Mouse (Mus musculus) bone marrow macrophage, adult 2 months (primary cell): ENCODE measurements around the gene Fam19a5. TPM values are rescaled to one million over a fixed set of nuclear protein-coding genes. Genes with fewer than 3 reads are reported as not detected.

ENCODE experiments used
- H3K27ac ChIP-seq: 2 replicates; pipeline ENCODE4 v1.5.1; 2012; ENCODE audit warnings: low read depth, low read length; ENCODE audit not compliant: insufficient read depth
- H3K4me1 ChIP-seq: 2 replicates; pipeline ENCODE4 v1.6.1; 2012; ENCODE audit warnings: low read length; ENCODE audit not compliant: control insufficient read depth, insufficient read depth
- H3K4me3 ChIP-seq: 2 replicates; pipeline ENCODE4 v1.5.1; 2012; ENCODE audit warnings: mild to moderate bottlenecking, low read length, moderate library complexity; ENCODE audit not compliant: insufficient read depth
- CTCF ChIP-seq: IDR thresholded peaks from 2 replicates; pipeline ENCODE4 v1.5.1; 2012; ENCODE audit warnings: low read depth, mild to moderate bottlenecking, low read length, moderate library complexity
- POLR2A ChIP-seq: IDR thresholded peaks from 2 replicates; pipeline ENCODE4 v1.6.1; 2012; ENCODE audit warnings: mild to moderate bottlenecking, low read depth, low read length, borderline replicate concordance
- polyA plus RNA-seq: library from polyadenylated mRNA; stranded (reverse); fragments of >200 nt; gene quantifications from 2 replicates; pipeline ENCODE4 v1.2.4, GENCODE M21; 2012; ENCODE audit not compliant: missing spikeins, insufficient read depth, insufficient read length

The Fam19a5 gene
- polyA plus RNA-seq, 1 experiment, result not detected

DNA sequence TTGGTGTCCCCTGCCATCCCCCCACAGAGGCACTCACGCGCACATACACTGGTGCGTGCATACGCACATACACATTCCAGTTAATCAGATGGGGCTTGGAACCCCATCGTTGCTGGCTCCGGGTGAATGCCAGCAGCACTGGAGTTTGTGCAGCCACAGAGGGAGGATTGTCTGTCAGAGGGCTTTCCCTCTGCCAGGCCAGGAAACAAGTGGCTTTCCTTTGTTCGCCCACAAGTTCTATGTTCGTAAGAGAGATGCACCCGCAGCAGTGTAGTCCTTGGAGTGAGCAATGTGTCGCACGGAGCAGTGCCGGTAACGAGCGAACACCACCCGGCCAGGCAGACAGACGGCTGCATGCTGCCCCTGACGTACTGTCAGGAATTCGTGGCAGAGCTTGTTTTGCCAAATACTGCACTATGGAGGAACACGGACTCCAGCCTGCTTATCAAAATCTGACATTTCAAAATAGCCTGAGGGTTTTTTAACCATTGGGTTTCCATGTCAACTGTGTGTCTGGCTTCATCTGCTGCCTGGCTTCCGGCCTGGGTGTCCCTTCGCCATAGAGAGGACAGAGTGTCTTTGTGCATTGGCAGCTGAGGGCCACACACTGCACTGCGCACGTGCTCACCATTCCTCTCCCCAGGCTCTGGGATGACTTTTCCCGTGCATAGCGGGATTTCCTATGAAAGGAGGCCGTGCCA, 40.0 kb downstream of the Fam19a5 start:
- H3K27ac ChIP-seq, result no peak overlapping the region
- TF ChIP-seq CTCF (no peak), POLR2A (no peak)
- no peaks in the 10 kb centered on the region for H3K4me1 ChIP-seq
- H3K4me3 ChIP-seq, result no peak overlapping the region

DNA sequence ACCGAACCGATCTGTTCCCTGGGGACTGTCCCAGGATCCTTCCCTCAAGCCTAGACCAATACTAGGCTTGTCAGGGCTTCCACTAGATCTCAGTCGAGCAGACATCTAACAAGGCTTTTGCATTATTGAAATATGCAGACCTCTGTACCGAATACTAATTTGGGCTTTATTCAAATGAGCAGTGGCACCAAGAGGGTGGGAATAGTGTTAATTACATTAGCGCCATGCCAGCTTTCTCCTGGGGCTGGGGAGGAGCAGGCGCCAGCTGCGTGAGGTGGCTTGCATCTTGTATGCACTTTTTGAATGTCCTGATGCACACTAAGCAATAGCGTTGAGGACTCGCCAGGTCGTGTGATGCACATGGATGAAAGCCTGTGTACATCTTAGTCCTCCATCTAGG, 46.9 kb downstream of the Fam19a5 start:
- no peak for TF ChIP-seq CTCF
- no peak for TF ChIP-seq POLR2A
- no peak overlapping the region for H3K4me3 ChIP-seq
- no peaks in the 10 kb centered on the region for H3K4me1 ChIP-seq
- no peak overlapping the region for H3K27ac ChIP-seq

- H3K27ac ChIP-seq, result no peak overlapping the region
- no peak overlapping the region for H3K4me3 ChIP-seq
- TF ChIP-seq CTCF, result no peak
- no peak for TF ChIP-seq POLR2A
- H3K4me1 ChIP-seq, result no peaks in the 10 kb centered on the region
These were observed 52.6 kb downstream of the Fam19a5 start for GRCm38 (mm10) chr15:87596731-87597130.

DNA sequence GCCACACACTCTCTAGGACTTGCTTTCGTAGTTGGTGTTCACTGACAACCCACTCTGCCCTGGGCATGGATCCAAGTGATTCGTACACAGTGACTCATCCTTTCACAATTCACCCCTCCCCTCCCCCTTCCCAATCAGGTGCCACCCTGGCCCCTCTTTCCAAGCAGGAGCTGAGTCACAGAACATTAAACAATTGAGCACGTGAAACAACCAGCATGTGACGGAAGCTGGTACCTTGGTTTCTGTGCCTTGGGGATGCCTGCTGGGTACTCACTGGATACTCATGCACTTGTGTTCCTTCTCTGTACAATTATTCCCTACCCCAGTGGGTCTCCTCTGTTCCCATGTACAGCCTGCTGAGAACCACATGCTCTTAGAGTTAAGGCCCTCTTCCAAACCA, 53.0 kb downstream of the Fam19a5 start:
- TF ChIP-seq CTCF, result no peak
- no peak for TF ChIP-seq POLR2A
- H3K4me1 ChIP-seq, result no peaks in the 10 kb centered on the region
- no peak overlapping the region for H3K4me3 ChIP-seq
- no peak overlapping the region for H3K27ac ChIP-seq

GRCm38 (mm10) chr15:87597766-87598165, 53.7 kb downstream of the Fam19a5 start:
- Histone ChIP-seq H3K27ac (no peak overlapping the region), H3K4me3 (no peak overlapping the region), H3K4me1 (no peaks in the 10 kb centered on the region)
- no peak for TF ChIP-seq CTCF

GRCm38 (mm10) chr15:87598636-87599035, 54.5 kb downstream of the Fam19a5 start:
- Histone ChIP-seq H3K4me3 (no peak overlapping the region), H3K27ac (no peak overlapping the region)

GRCm38 (mm10) chr15:87603316-87603715, 59.2 kb downstream of the Fam19a5 start:
- no peak overlapping the region for H3K4me3 ChIP-seq
- H3K4me1 ChIP-seq, result no peaks in the 10 kb centered on the region
- TF ChIP-seq POLR2A (no peak), CTCF (no peak)
- H3K27ac ChIP-seq, result no peak overlapping the region

More at GRCm38 (mm10) chr15:87598636-87599035, 54.5 kb downstream of the Fam19a5 start:
- no peak for TF ChIP-seq POLR2A
- TF ChIP-seq CTCF, result no peak
- H3K4me1 ChIP-seq, result no peaks in the 10 kb centered on the region

DNA sequence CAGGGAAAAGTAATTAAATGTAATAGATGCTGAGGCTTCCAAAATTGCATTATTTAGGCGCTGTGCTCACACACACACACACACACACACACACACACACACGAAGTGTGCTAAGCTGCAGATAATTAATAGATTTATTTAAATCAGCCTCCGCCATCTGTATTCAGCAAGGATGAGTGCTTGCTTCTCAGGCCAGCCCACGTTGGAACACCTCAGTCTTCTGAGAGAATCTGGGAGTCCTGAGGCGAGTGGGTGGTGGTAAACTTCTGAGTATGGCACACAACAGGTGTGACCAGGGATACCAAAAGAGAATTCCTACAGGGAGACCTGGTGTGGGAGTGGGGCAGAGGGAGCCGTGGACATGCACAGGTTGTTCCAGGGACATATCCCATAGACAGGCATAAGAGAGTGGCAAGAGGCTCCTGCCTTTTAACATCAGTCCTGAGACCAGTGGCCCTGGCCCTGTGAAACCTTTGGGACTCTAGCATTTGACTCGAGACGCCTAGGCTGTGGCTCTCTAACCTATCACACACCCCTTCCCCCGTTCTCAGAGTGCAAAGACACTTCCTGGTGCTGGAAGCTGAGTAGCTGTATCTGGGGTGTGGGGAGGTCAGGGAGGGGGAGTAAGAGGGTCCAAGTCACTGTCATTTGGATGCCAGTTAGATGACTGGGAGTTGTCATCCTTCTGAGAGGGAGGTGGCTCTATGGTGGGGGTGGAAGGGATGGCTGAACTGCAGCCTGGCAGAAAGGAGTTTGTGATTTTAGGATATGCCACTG, 61.6 kb downstream of the Fam19a5 start:
- TF ChIP-seq POLR2A (no peak), CTCF (no peak)
- Histone ChIP-seq H3K27ac (no peak overlapping the region), H3K4me3 (no peak overlapping the region), H3K4me1 (no peaks in the 10 kb centered on the region)

GRCm38 (mm10) chr15:87606702-87607101, 62.6 kb downstream of the Fam19a5 start:
- Histone ChIP-seq H3K4me3 (no peak overlapping the region), H3K27ac (no peak overlapping the region), H3K4me1 (no peaks in the 10 kb centered on the region)
- TF ChIP-seq CTCF, result no peak
- no peak for TF ChIP-seq POLR2A

- Histone ChIP-seq H3K4me3 (no peak overlapping the region), H3K27ac (no peak overlapping the region), H3K4me1 (no peaks in the 10 kb centered on the region)
- TF ChIP-seq POLR2A, result no peak
- TF ChIP-seq CTCF, result no peak
These were observed 65.1 kb downstream of the Fam19a5 start for GRCm38 (mm10) chr15:87609236-87609635.
